Mouse (Mus musculus) ES-CJ7 (cell line): ENCODE data around the gene Plvap.

ENCODE experiments used
- DNase-seq: peaks from one replicate; pipeline ENCODE4 v3.0.0; 2011; ENCODE audit warnings: low read depth, low spot score

The Plvap gene

DNA sequence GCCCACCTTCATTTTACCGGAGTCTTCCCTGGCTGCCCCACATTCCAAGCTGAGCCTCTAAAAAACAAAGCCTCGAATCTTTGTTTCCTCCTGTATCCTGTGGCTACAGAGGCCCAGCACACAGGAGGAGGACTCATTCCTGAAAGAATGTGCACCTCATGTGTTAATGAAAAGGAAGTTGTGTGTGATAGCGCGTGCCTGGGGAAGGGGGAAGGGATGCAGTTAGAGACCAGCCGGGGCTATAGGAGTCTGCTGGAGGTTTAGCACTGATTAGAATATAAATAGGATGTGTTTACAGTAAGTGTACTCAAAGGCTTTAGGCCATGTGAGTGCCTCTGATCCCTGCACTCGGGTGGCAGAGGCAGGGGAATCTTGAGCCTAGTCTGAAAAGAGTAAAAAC, 14.7 kb upstream of the Plvap start:
- peak; percentile 95 for DNase-seq

GRCm38 (mm10) chr8:71525226-71526050, 13.9 kb upstream of the Plvap start, which contains the start of gene Ccdc194:
Gene Ccdc194 (minus strand): TSS chr8:71525711.
- DNase-seq: no peak

DNA sequence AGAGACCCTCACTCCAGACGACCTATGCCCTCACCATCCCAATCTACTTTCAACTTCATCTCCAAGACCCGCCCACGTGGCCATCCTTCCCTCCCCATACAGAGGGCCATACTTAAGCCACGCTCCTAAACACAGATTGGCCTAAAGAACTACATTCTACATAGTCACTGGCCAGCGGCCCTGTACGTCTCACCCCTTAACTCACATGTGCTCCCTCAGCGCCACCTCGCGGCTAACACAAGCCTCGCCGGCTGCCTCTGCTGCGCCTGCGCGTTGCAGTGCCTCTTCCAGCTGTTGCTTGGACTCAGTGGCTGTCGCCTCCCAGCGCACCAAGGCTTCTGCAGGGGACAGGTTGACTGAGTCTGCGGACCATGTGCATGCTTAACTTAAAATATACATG, 10.1 kb upstream of the Plvap start:
- peak; percentile 99 for DNase-seq

- DNase-seq: peak; percentile 80
Observed at GRCm38 (mm10) chr8:71519037-71519825, 7.7 kb upstream of the Plvap start.

DNA sequence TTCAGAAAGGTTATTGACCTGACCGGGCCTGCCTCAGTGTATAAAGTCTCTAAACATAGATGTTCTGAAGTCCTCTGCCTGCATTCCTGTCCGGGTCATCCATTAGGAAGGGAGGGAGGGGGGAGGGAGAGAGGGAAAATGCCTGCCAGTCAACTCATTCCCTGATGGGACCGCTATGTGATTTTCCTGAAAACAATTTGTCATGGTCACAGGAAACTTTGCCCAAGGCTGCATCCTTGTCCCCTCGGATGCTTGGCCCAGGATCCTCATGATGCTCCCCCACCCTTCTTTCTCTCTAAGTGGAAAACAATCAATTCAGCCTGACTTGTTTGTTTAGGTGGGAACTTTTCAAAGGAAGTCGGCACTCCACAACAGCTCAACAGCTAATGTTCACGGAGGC, 5.2 kb upstream of the Plvap start:
- DNase-seq: no peak

DNA sequence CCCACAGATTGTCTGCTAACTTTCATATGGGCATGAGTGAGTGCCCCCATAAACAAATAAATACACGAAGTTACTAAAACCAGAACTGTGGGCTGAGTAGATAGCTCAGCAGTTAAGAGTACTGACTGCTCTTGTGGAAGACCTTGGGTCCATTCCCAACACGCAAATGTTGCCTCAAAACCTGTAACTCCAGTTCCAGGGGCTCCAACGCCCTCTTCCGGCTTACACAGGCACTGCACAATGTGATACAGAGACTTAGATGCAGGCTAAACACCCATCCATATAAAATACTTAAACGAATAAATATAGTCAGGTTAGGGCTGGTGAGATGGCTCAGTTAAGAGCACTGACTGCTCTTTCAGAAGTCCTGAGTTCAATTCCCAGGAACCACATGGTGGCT, 3.5 kb upstream of the Plvap start:
- DNase-seq: peak; percentile 70

- DNase-seq: peak; percentile 48
Observed at GRCm38 (mm10) chr8:71513018-71513754, 1.6 kb upstream of the Plvap start.

- DNase-seq: no peak
Observed at GRCm38 (mm10) chr8:71509316-71509715, 2.2 kb downstream of the Plvap start.

GRCm38 (mm10) chr8:71507589-71508104, 3.9 kb downstream of the Plvap start:
- DNase-seq: peak; percentile 96

- no peak for DNase-seq
Observed at GRCm38 (mm10) chr8:71505979-71506378, 5.6 kb downstream of the Plvap start.

GRCm38 (mm10) chr8:71505326-71505725, 6.2 kb downstream of the Plvap start:
- DNase-seq: no peak

DNA sequence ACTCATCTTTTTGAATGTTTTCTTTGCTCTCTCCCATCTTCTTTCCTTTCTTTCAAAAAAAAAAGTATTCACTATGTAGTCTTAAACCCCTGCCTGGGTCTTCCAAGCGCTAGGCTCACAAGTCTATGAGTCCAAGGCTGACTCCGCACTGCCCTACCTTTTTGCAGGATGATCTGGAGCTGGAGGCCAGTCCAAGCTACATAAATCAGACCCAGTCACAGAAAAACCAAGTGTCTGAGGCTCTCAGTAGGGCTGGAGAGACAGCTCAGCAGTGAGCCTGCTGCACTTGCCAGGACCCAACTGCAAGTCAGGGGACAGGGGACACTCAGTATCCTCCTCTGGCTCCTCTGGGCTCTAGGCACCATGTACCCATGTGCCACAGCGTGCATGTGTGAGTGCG, 7.2 kb downstream of the Plvap start:
- no peak for DNase-seq

DNA sequence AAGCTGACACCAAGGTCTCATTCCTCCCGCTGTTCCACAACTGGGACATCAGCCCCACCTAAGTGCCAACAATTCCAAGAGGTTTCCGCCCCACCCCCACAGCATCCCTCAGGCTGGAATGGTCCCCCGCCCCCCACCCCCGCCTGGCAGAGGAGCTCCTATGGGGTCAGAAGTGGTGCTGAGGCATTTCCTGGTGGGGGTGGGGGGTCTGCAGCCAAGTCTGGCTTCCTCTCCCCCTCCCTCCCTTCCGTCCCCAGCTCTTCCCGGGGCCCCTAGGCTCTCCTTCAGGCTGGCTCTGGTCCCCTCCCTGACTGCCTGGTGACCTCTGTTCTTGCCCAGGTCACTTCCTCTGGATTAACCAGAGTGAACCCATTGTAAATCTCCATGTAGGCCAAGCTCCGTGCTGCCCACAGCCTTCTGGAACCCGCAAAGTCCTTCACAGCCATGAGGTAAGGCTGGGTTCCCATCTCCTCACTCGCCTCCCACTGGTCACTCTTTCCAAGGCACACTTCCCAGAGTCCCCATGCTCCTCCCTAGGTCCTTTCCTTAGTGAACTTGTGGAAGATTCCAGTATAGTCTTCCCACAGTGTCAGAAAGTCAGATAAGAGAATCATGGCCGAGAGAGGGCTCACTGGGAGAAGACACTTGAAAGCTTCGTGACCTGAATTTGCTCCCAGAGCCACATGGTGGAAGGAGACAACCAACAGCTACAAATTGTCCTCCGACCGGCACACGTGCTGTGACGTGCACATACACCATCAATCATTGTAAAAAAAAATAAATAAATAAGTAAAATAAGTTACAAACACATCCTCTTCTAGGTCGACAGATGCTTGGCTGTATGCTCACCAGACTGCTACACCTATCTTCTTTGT, 12.5 kb downstream of the Plvap start:
- DNase-seq: peak; percentile 87

DNA sequence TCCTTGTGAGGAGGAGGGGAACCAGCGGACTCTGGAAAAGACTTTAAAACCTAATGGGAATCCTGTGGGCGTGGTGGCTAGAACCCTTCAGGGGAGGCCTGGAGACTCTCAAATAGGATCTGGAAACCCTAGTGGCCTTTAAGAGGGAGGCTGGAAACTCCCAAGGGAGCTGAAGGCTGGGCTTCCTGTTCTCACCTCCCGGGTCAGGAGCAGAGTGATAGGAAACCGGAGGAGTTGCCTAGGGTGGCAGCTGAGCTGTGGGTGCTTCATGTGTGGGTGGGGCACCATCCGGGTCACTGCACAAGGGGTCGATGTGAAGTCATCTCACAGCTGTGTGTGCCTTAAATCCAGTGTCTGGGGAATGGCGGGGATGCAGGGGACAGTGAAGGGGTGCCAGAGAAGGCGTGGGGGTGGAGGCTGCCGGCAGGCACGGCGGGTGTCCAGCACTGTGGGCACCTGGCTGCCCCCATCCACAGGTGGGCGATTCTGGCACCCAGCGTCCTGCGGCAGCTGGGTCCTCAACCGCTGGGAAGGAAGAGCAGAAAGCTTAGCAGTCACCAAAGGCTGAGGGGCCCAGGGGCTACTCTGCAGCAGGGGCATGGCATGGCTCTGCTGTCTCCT, 13.6 kb downstream of the Plvap start:
- peak; percentile 84 for DNase-seq

- DNase-seq: no peak
Observed at GRCm38 (mm10) chr8:71497077-71497645, 14.4 kb downstream of the Plvap start.

DNA sequence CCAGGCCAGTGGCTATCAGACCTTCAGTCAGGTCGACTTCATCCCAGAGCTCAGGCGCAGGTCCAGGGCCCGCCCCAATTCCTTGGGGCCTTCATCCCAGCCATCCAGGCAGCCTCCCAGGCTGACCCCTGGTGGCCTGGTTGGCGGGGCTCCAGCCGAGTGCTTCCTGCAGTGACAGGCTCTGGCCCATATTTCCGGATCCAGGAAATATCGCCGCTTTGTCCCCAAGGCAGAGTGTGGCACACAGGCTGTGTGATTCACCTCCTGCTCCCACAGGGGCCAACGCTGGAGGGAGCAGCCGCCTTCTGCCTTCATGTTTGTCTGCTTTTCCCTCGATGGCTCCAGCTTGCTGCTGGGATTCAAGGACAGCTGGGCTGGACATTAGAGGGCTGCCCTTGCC, 15.1 kb downstream of the Plvap start:
- DNase-seq: no peak

DNA sequence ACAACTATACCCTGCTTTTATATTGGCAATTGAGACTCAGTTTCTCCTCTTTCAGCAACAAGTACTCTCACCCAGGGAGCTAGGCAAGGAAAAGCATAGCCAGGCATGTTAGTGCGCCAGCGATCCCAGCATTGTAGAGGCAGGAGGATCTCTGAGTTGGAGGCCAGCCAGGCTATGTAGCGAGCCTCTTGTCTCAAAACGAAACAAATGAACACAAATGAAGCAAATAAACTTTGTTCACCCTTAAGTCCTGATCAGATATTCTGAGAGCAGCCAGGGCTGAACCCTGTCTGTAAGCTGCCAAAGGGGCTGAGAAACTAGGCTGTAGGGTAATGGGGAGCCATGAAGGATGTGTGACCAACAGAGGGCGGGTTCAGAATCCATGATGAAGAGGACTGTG, 15.7 kb downstream of the Plvap start:
- no peak for DNase-seq

DNA sequence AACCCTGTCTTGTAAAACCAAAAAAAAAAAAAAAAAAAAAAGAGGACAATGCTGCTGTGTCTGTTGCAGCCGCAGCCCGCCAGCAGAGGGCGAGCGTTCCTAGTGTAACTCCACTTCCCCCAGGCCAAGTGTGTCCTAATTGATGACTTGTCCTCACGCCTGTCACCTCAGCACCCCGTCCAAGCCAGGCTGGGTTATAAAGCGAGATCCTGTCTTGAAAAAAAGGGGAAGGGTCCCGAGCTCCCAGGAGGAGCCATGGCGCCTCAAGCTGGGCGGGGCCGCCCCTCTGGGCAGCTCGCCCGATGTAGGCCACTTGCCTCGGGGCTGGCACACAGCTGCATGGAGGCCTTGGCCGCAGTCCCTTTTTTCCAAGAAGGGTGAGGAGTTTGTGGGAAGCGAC, 16.5 kb downstream of the Plvap start:
- DNase-seq: peak; percentile 87

- peak; percentile 99 for DNase-seq
Observed at GRCm38 (mm10) chr8:71488454-71488853, 23.1 kb downstream of the Plvap start.
